Mouse (Mus musculus) stomach, embryonic 15.5 days (tissue): ENCODE results near the gene Scyl2. TPM values are rescaled to one million over a fixed set of nuclear protein-coding genes. Genes with fewer than 3 reads are reported as not detected.
A peak's percentile ranks its signal among the peaks of the same experiment; 100 is the strongest.
"Not testable (repeated sequence)": the region's sequence is repeated elsewhere in the genome, so short reads cannot be mapped to it uniquely, and the experiment has no call there.

Experiments
- ATAC-seq: fragments of 200-750 bp; cut with Nextera tagmentation; 2 replicates; pipeline ENCODE4 v1.8.0; 2017; ENCODE audit warnings: low read depth, moderate number of reproducible peaks, moderate TSS enrichment; ENCODE audit not compliant: insufficient read depth, low FRiP score
- H3K27ac ChIP-seq: fragments of 300-500 bp; sonication (generic); 2 replicates; pipeline ENCODE4 v1.5.1; 2015; ENCODE audit warnings: mild to moderate bottlenecking, inconsistent platforms
- H3K27me3 ChIP-seq: fragments of 300-500 bp; sonication (generic); replicated peaks from 2 replicates; pipeline ENCODE4 v1.6.1; 2015; ENCODE audit warnings: inconsistent platforms
- H3K36me3 ChIP-seq: fragments of 300-500 bp; sonication (generic); 2 replicates; pipeline ENCODE4 v1.6.1; 2015; ENCODE audit warnings: inconsistent platforms
- H3K4me1 ChIP-seq: fragments of 300-500 bp; sonication (generic); 2 replicates; pipeline ENCODE4 v1.6.1; 2015; ENCODE audit warnings: inconsistent platforms
- H3K4me2 ChIP-seq: fragments of 300-500 bp; sonication (generic); 2 replicates; pipeline ENCODE4 v1.6.1; 2015; ENCODE audit warnings: mild to moderate bottlenecking, inconsistent platforms
- H3K4me3 ChIP-seq: fragments of 300-500 bp; sonication (generic); replicated peaks from 2 replicates; pipeline ENCODE4 v1.5.1; 2015; ENCODE audit warnings: inconsistent platforms
- H3K9ac ChIP-seq: fragments of 300-500 bp; sonication (generic); 2 replicates; pipeline ENCODE4 v1.6.1; 2015; ENCODE audit warnings: inconsistent platforms
- H3K9me3 ChIP-seq: fragments of 300-500 bp; sonication (generic); 2 replicates; pipeline ENCODE4 v1.6.1; 2016; ENCODE audit warnings: inconsistent platforms
- WGBS: fragments of 180-500 bp; shearing (Covaris S2); methylation state at CpG from one replicate; pipeline ENCODE4 v1.1.7; 2015; 5-methylcytosine and 5-hydroxymethylcytosine counted together
- polyA plus RNA-seq: library from polyadenylated mRNA; unstranded; fragments of >200 nt; fragmentation: Nextera tagmentation; extraction: Ambion mirVana; gene quantifications from 2 replicates; pipeline ENCODE4 v1.2.1, GENCODE M21; 2015

The Scyl2 gene
- polyA plus RNA-seq, 1 experiment from 2014 or later, result 7.1 TPM

GRCm38 (mm10) chr10:89697956-89698355 is 11.9 kb upstream of the Scyl2 start:
- Histone ChIP-seq H3K27me3 (no peaks in the 10 kb centered on the region), H3K27ac (no peak overlapping the region), H3K9ac (no peak overlapping the region), H3K4me3 (no peak overlapping the region), H3K4me1 (no peaks in the 10 kb centered on the region), H3K4me2 (no peak overlapping the region), H3K9me3 (no peaks in the 10 kb centered on the region), H3K36me3 (no peaks in the 10 kb centered on the region)
- no peak for ATAC-seq
- whole genome bisulfite sequencing, result 89% methylated on average over 3 of the region's 3 CpGs

- not testable (repeated sequence) for H3K4me2 ChIP-seq, H3K27me3 ChIP-seq, H3K27ac ChIP-seq, H3K4me3 ChIP-seq, H3K36me3 ChIP-seq, H3K9ac ChIP-seq, H3K9me3 ChIP-seq, ATAC-seq, H3K4me1 ChIP-seq
- 74% methylated on average over 2 of the region's 2 CpGs for WGBS
Observed at GRCm38 (mm10) chr10:89696270-89696669, 10.2 kb upstream of the Scyl2 start.

GRCm38 (mm10) chr10:89695194-89695911 is 9.3 kb upstream of the Scyl2 start:
- WGBS, result 79% methylated on average over 20 of the region's 20 CpGs
- H3K4me2 ChIP-seq, result no peak overlapping the region
- no peaks in the 10 kb centered on the region for H3K27me3 ChIP-seq
- ATAC-seq, result no peak
- H3K9ac ChIP-seq, result no peak overlapping the region
- H3K4me1 ChIP-seq, result no peaks in the 10 kb centered on the region
- no peaks in the 10 kb centered on the region for H3K9me3 ChIP-seq
- H3K27ac ChIP-seq, result no peak overlapping the region
- H3K4me3 ChIP-seq, result no peak overlapping the region
- H3K36me3 ChIP-seq, result no peaks in the 10 kb centered on the region

GRCm38 (mm10) chr10:89690021-89690420 is 3.9 kb upstream of the Scyl2 start:
- no peak for ATAC-seq
- 61% methylated on average over 8 of the region's 8 CpGs for WGBS
- H3K9me3 ChIP-seq, result no peaks in the 10 kb centered on the region
- no peak overlapping the region for H3K9ac ChIP-seq
- H3K4me1 ChIP-seq, result no peaks in the 10 kb centered on the region
- no peaks in the 10 kb centered on the region for H3K36me3 ChIP-seq
- H3K4me3 ChIP-seq, result no peak overlapping the region
- H3K4me2 ChIP-seq, result no peak overlapping the region
- no peaks in the 10 kb centered on the region for H3K27me3 ChIP-seq
- H3K27ac ChIP-seq, result no peak overlapping the region

- Histone ChIP-seq H3K4me3 (no peak overlapping the region), H3K27ac (no peak overlapping the region), H3K36me3 (no peaks in the 10 kb centered on the region), H3K4me1 (no peaks in the 10 kb centered on the region), H3K9me3 (no peaks in the 10 kb centered on the region), H3K4me2 (no peak overlapping the region), H3K27me3 (no peaks in the 10 kb centered on the region), H3K9ac (no peak overlapping the region)
- ATAC-seq, result no peak
- WGBS, result 74% methylated on average over 2 of the region's 2 CpGs
Observed at GRCm38 (mm10) chr10:89687455-89687854, 1.4 kb upstream of the Scyl2 start.

GRCm38 (mm10) chr10:89685391-89686138 is 520 bp downstream of the Scyl2 start:
- Histone ChIP-seq H3K36me3 (no peaks in the 10 kb centered on the region), H3K9ac (peak overlapping the region; percentile 83), H3K4me1 (no peaks in the 10 kb centered on the region), H3K27ac (peak overlapping the region; percentile 69), H3K4me2 (peak overlapping the region; percentile 65), H3K9me3 (no peaks in the 10 kb centered on the region), H3K27me3 (no peaks in the 10 kb centered on the region), H3K4me3 (peak overlapping the region; percentile 94)
- WGBS, result 2% methylated on average over 51 of the region's 51 CpGs
- ATAC-seq, result peak; percentile 75

GRCm38 (mm10) chr10:89682961-89683360 is 3.1 kb downstream of the Scyl2 start:
- Histone ChIP-seq H3K9ac (no peak overlapping the region), H3K9me3 (no peaks in the 10 kb centered on the region), H3K27ac (no peak overlapping the region), H3K4me2 (no peak overlapping the region), H3K27me3 (no peaks in the 10 kb centered on the region), H3K4me1 (no peaks in the 10 kb centered on the region), H3K4me3 (no peak overlapping the region), H3K36me3 (no peaks in the 10 kb centered on the region)
- 75% methylated on average over 10 of the region's 10 CpGs for WGBS
- ATAC-seq, result no peak

GRCm38 (mm10) chr10:89682157-89682556 is 3.9 kb downstream of the Scyl2 start:
- no peaks in the 10 kb centered on the region for H3K9me3 ChIP-seq
- no peaks in the 10 kb centered on the region for H3K4me1 ChIP-seq
- no peaks in the 10 kb centered on the region for H3K27me3 ChIP-seq
- H3K9ac ChIP-seq, result no peak overlapping the region
- 66% methylated on average over 1 of the region's 1 CpGs for WGBS
- ATAC-seq, result no peak
- no peak overlapping the region for H3K27ac ChIP-seq
- no peak overlapping the region for H3K4me2 ChIP-seq
- no peak overlapping the region for H3K4me3 ChIP-seq
- no peaks in the 10 kb centered on the region for H3K36me3 ChIP-seq

GRCm38 (mm10) chr10:89681706-89682105 is 4.4 kb downstream of the Scyl2 start:
- Histone ChIP-seq H3K36me3 (no peaks in the 10 kb centered on the region), H3K9ac (no peak overlapping the region), H3K4me2 (no peak overlapping the region), H3K27ac (no peak overlapping the region), H3K4me3 (no peak overlapping the region), H3K4me1 (no peaks in the 10 kb centered on the region), H3K27me3 (no peaks in the 10 kb centered on the region), H3K9me3 (no peaks in the 10 kb centered on the region)
- ATAC-seq, result no peak
- 88% methylated on average over 4 of the region's 4 CpGs for WGBS

GRCm38 (mm10) chr10:89680517-89680916 is 5.6 kb downstream of the Scyl2 start:
- ATAC-seq, result no peak
- H3K27ac ChIP-seq, result no peak overlapping the region
- no peaks in the 10 kb centered on the region for H3K9me3 ChIP-seq
- H3K4me2 ChIP-seq, result no peak overlapping the region
- no peaks in the 10 kb centered on the region for H3K4me1 ChIP-seq
- no peaks in the 10 kb centered on the region for H3K27me3 ChIP-seq
- H3K9ac ChIP-seq, result no peak overlapping the region
- WGBS, result 90% methylated on average over 3 of the region's 3 CpGs
- H3K4me3 ChIP-seq, result no peak overlapping the region
- H3K36me3 ChIP-seq, result no peaks in the 10 kb centered on the region

- Histone ChIP-seq H3K4me3 (no peak overlapping the region), H3K27me3 (no peaks in the 10 kb centered on the region), H3K36me3 (no peaks in the 10 kb centered on the region), H3K9ac (no peak overlapping the region), H3K4me2 (no peak overlapping the region), H3K4me1 (no peaks in the 10 kb centered on the region), H3K9me3 (no peaks in the 10 kb centered on the region), H3K27ac (no peak overlapping the region)
- WGBS, result 93% methylated on average over 1 of the region's 1 CpGs
- no peak for ATAC-seq
Observed at GRCm38 (mm10) chr10:89679448-89679847, 6.6 kb downstream of the Scyl2 start.

GRCm38 (mm10) chr10:89678054-89678453 is 8.0 kb downstream of the Scyl2 start:
- H3K36me3 ChIP-seq, result no peaks in the 10 kb centered on the region
- H3K9ac ChIP-seq, result no peak overlapping the region
- no peak overlapping the region for H3K27ac ChIP-seq
- H3K27me3 ChIP-seq, result no peaks in the 10 kb centered on the region
- H3K4me1 ChIP-seq, result no peaks in the 10 kb centered on the region
- WGBS, result 87% methylated on average over 4 of the region's 4 CpGs
- H3K4me3 ChIP-seq, result no peak overlapping the region
- H3K9me3 ChIP-seq, result no peaks in the 10 kb centered on the region
- H3K4me2 ChIP-seq, result no peak overlapping the region
- ATAC-seq, result no peak
